Mouse (Mus musculus): ENCODE data around the gene Kirrel3.

Gene Kirrel3

DNA sequence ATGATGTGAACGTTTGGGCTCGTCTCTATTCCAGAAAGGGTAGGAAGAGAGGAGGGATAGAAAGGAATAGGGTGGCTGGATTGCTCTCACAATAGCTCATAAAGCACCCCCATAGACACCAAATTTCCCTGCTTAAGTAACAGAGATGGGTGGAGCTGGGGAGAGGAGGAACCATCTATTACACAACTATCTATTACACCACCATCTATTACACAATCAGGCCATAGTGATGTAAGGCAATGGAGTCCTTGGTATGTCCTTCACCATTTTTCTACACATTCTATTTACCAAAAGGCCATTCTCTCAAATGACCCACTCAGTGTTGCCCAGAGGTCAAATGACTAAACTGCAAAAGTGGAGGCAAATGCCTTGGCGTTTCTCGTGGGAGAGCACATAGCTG is 119.2 kb downstream of the Kirrel3 start:
- no peak for DNase-seq

GRCm38 (mm10) chr9:34605486-34605885 is 119.8 kb downstream of the Kirrel3 start:
- no peak for DNase-seq

- no peak for DNase-seq
These were observed 122.3 kb downstream of the Kirrel3 start for GRCm38 (mm10) chr9:34607976-34608375.

DNA sequence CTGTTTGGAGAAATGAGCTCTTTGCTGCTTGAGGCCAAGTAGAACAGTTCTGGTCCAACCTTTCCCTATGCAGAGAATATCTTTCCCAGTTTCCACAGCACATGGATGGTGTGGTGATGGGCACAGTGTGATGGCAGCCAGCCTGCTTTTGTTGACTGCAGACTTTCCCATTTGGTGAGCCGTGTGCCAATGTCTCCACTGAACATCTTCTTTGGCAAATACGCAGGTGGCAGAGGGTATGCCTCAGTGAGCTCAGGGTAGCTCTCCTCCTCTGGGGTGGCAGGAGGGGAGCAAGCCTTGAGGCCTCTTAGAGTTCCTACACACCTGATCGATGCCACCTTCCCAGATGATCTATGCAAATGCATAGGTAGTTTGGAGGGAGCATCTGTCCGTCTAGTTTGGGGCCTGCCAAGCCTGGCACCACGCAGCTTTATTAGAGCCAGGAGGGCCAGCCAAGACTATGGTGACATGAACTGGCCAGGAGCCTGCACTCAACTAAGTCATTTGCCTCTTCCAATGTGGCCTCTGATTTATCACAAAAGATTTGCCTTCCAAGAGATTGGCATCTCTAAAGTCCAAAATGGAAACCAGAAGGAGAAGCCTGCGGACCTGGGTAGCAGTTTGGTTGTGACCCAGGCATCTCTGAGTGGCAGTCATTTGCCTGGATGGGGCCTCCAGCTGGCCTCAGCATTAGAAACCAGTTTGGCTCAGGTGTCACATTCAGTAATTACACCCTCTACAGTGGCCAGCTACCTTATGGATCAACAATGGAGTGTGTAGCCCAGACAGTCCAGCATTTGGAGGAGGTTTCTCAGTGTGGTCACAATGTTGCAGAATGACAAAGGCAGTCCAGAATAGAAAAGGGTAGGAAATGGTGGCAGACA is 127.4 kb downstream of the Kirrel3 start:
- no peak for DNase-seq

- DNase-seq: no peak
These were observed 132.4 kb downstream of the Kirrel3 start for GRCm38 (mm10) chr9:34618099-34618498.

DNA sequence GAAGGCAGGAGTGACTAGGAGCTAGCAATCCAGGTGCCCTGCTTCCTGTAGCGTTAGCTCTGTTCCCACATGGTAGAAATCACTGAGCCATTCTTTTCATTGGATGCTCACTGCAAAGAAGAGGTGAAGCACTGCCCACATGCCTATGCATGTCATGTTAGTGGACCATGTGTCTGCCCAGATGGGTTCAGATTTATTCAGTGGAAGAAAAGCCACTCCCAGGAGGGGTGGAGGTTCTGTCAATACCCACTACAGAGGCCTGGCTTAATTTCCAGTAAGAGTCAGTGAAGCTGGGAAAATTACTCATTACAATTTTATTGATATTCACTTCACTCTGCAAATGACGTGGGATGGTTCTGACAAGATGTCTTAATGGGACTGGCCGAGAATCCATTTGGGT is 134.2 kb downstream of the Kirrel3 start:
- DNase-seq: no peak

DNA sequence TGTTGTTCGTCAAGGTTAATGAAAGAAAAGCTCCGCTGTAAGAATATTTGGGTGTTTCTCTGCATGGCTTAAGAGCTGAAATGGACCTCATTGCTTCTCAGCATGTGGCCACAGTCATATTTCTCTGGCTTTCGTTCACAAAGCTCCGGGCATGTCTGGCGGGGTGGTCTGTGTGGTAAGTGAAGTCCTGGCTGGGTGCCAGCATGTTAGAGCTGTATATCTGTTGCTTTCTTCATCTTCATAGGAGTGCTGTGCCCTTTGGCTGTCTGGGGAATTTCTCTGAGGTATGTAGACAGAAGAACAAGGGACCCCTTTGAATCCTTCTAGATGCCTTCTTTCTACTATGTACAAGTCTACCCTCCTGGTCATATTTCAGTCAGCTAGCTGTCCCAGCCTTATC is 137.8 kb downstream of the Kirrel3 start:
- no peak for DNase-seq

DNA sequence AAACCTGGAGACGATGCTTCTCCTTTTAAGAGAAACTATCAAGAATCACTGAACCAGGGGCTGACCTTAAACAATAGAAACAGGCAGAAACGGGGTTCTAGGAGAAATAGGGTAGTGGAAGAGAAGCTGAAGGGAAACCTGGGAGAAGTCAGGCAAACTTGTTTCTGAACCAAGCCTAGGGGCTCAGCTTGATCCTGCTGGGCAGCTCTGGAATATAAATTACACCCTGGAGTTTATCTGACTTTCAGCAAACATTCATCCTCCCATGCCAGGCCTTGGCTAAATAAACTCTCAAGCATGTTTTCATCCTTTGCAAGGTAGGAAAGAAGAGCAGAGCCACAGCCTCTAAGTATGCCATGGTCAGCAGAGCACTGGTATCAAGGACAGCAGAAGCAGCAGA is 138.3 kb downstream of the Kirrel3 start:
- no peak for DNase-seq

DNA sequence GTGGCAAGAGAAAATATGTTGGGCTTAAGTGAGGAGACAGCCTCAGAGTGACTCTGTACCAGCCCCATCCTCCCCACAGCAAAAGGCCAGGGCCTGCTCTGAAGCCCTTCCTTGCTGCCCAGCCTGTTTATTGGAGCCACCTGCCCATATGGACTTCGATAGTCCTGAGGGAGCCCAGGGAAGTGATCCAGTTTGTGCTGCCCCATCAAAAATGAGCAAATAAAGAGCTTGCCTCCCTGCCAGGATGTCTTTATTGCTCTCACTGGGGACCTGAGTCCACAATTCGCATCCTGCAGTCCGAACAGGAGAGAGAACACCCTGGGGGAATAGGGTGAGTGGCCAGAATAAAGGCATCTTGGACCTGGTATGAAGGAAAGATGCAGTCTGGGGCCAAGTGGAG is 143.1 kb downstream of the Kirrel3 start:
- no peak for DNase-seq

- DNase-seq: no peak
These were observed 150.0 kb downstream of the Kirrel3 start for GRCm38 (mm10) chr9:34635696-34636095.

DNA sequence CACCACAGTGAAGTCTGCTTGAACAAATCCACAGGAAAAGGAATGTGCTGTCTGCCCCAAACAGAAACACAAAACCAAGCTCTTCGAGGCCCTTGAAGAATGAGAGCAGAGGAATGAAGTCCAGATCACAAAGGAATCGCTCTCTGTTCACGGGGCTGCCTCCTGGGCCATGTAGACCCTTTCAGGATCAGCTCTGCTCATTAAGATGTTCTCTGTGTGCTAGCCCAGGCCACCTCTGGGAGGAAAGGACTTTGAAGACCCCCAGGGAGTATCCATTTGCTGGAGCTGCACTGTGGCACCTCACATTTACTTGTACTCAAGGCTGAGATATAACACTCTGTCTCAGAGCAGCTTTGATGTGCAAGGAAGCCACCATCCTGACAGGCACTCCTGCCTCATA is 158.2 kb downstream of the Kirrel3 start:
- DNase-seq: no peak

- no peak for DNase-seq
These were observed 158.7 kb downstream of the Kirrel3 start for GRCm38 (mm10) chr9:34644392-34644791.

GRCm38 (mm10) chr9:34646831-34647230 is 161.1 kb downstream of the Kirrel3 start:
- DNase-seq: no peak

- DNase-seq: no peak
These were observed 166.6 kb downstream of the Kirrel3 start for GRCm38 (mm10) chr9:34652278-34652677.

DNA sequence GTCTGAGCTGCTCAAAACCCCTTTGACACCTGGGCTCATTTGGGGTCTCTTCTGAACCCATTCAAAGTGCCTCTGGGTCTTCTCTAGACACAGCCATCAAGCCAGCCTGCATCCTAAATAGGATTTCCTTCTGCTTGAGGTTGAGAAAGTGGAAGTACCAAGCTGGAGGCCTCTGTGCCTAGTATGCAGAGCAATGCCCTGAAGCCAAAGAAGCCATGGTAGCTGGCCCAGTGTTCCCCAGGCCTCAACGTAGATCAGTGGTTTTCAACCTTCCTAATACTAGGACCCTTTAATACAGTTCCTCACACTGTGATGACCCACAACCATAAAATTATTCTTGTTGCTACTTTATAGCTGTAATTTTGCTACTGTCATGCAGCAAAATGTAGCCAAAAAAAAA is 167.4 kb downstream of the Kirrel3 start:
- no peak for DNase-seq

DNA sequence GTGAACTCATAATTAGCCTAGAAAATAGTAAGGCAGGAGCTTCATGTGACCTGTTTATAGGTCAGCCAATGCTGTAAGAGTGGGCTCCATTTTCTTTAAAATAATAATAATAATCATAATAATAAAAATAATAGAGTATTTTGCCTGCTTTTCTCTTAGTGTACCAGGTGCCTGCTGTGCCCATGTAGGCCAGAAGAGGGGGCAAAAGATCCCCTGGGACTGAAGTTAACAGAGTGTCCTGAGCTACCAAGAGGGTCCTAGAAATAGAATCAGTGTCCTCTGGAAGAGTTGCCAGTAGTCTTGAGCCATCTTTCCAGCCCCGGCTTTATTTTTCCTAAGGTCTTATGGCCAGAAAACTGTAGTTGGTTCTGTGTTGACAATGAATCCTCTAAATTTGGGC is 174.9 kb downstream of the Kirrel3 start:
- peak; percentile 6 for DNase-seq

- no peak for DNase-seq
These were observed 177.7 kb downstream of the Kirrel3 start for GRCm38 (mm10) chr9:34663412-34663811.

DNA sequence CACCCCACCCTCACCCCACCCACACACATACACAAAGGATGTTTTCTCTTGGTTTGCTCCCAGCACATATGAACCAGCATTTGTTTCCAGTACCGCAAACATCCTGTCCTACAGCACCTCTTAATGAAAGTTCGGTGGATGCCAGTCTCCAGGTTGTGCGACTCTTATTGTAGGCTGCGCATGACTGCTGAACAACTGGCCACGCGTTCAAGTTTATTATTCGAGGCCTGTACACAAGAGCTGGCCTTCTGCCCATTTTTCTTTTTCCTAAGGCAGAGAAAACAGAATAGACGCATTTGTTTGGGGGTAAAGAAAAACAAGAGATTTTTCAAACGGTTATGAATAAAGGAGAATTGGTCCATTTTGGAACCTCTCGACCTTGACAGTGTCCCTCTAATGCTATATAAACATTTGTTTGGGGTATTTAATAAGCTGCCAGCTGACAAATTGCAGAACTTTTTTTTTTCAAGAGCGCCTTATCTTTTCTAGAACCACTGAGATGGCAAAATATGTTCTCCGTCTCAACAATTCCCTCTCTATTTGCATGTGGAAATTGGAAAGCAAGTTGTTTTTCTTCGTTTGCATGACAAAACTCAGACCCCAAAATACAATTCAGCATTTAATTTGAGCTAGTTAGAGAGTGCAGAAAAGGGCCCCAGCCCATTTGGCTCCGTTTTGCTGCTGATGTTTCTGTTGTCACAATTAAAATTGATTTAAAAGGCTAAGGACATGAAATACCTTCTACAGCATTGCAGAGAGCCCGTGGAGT is 179.9 kb downstream of the Kirrel3 start:
- no peak for DNase-seq

DNA sequence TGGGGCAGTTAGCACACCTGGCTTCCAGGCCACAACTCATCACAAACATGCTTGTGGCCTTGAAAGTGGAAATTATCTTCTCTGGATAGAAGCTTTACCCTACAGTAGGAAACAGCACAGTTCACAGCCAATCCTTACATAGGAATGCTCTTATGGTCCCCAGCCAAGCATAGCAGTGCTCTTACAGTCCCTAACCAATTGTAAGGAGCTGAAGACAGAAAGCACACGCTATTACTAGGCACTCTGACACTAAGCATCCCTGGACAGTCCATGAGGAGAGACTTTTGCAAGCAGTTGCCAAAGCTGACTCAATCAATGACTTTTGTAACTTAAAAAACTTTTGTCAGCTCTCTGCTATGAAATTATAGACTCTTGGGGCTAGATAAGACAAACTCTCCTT is 181.5 kb downstream of the Kirrel3 start:
- DNase-seq: no peak

- no peak for DNase-seq
These were observed 185.2 kb downstream of the Kirrel3 start for GRCm38 (mm10) chr9:34670906-34671305.

DNA sequence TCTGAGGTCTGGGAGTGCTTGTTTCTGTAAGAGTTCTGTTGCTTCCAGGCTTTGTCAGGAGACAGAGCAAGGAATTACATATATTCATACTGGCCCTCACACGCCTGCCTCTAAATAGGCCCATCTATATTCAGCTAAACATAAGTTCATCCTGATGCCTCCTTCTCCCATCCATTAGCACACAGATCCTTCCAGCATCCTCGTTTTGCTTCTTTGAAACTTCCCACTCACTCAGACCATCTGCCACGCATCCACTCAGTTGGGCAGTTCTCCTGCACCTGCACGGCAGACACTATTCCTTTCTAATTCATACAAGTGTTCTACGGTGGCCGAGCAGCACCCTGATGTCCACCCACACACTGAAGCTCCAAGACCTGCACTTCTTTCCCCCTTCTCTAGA is 201.1 kb downstream of the Kirrel3 start:
- DNase-seq: no peak

DNA sequence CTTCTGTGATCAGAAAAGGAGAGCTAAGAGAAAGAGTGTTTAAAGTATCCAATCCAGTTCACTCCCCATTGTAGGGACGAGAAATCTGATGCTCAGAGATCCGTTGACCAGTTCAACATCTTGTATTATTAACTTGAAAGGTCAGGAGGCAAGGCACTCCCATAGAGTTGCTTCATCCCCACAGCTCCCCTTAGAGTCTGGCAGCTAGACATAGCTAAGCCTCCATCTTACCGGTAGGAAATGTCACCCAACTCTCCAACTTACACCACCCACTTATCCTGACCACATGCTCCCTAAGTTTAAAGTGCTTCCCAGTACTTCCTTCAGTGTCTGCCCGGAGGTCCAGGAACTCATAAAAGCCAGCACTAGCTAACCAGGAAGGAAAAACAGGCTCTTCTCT is 202.7 kb downstream of the Kirrel3 start:
- no peak for DNase-seq

DNA sequence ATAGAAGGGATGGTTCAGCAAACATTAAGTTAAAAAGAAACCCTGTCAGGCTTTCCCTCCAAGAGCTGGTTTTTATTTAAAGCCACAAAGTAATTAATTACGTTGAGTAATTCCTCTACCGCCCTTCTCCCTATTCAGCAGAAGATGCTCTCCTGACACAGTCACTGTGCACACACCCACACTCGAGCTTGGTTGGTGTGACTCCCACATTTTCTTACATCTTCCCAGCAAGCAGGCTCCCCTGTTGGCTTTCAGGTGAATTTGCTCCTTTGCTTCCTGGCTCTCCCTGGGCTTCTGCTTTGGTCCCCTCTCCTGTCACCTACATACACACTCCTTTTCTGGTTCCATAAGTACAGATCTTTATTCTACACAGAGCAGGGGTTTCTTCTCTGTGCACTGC is 203.7 kb downstream of the Kirrel3 start:
- DNase-seq: no peak

DNA sequence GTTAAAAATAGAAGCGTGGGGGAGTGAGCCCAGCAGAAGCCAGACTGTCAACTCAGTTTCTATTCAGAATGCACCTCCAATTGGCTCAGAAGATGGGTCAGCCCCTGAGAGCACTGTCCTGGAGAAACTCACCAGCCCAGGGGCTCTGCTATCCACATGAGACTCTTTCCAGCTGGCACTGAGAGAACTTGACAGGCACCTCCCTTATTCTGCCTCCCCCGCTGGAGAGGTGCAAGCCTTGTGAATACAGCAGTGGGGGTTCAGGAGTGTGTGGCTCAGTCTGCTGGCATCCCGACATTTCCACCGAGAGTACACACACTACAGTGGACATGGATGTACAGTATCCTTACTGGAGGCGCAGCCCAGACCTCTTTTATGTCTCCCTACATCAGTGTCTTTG is 210.0 kb downstream of the Kirrel3 start:
- DNase-seq: no peak

Measured in lung, postnatal 14 days (tissue).